Mouse (Mus musculus) embryonic facial prominence, embryonic 11.5 days (tissue): ENCODE results near the gene Fuk. TPM values are rescaled to one million over a fixed set of nuclear protein-coding genes. Genes with fewer than 3 reads are reported as not detected.
"Not testable (repeated sequence)": the region's sequence is repeated elsewhere in the genome, so short reads cannot be mapped to it uniquely, and the experiment has no call there.

Source experiments
- ATAC-seq: fragments of 200-750 bp; cut with Nextera tagmentation; replicated peaks from 2 replicates; pipeline ENCODE4 v1.8.0; 2017; ENCODE audit warnings: low read depth; ENCODE audit not compliant: insufficient number of reproducible peaks, low FRiP score, low TSS enrichment
- DNase-seq: peaks from one replicate; pipeline ENCODE4 v3.0.0-alpha.2; 2015; ENCODE audit warnings: low spot score
- H3K27ac ChIP-seq: fragments of 300-500 bp; sonication (generic); replicated peaks from 2 replicates; pipeline ENCODE4 v1.5.1; 2014; ENCODE audit warnings: mild to moderate bottlenecking, low read depth, low read length, control low read depth
- H3K27me3 ChIP-seq: fragments of 300-500 bp; sonication (generic); 2 replicates; pipeline ENCODE4 v1.6.1; 2014; ENCODE audit warnings: mild to moderate bottlenecking, low read length, moderate library complexity, mixed read lengths; ENCODE audit not compliant: control insufficient read depth, insufficient read depth
- H3K36me3 ChIP-seq: fragments of 300-500 bp; sonication (generic); replicated peaks from 2 replicates; pipeline ENCODE4 v1.6.1; 2014; ENCODE audit warnings: low read depth, mild to moderate bottlenecking, low read length, moderate library complexity, mixed read lengths; ENCODE audit not compliant: control insufficient read depth, insufficient read depth
- H3K4me1 ChIP-seq: fragments of 300-500 bp; sonication (generic); 2 replicates; pipeline ENCODE4 v1.6.1; 2014; ENCODE audit warnings: low read length, mixed read lengths; ENCODE audit not compliant: control insufficient read depth, insufficient read depth
- H3K4me2 ChIP-seq: fragments of 300-500 bp; sonication (generic); 2 replicates; pipeline ENCODE4 v1.6.1; 2014; ENCODE audit warnings: low read depth, mild to moderate bottlenecking, control low read depth, low read length, moderate library complexity
- H3K4me3 ChIP-seq: fragments of 300-500 bp; sonication (generic); 2 replicates; pipeline ENCODE4 v1.5.1; 2014; ENCODE audit warnings: low read depth, low read length, control low read depth
- H3K9ac ChIP-seq: fragments of 300-500 bp; sonication (generic); replicated peaks from 2 replicates; pipeline ENCODE4 v1.6.1; 2014; ENCODE audit warnings: mild to moderate bottlenecking, control low read depth, low read length
- H3K9me3 ChIP-seq: fragments of 300-500 bp; sonication (generic); replicated peaks from 2 replicates; pipeline ENCODE4 v1.6.1; 2016; ENCODE audit warnings: mild to moderate bottlenecking, low read length, inconsistent platforms, mixed read lengths; ENCODE audit not compliant: control insufficient read depth
- WGBS: fragments of 180-500 bp; shearing (Covaris S2); extraction: QIAGEN DNeasy Blood & Tissue Kit; methylation state at CpG from one replicate; pipeline ENCODE4 v1.1.7; 2014; 5-methylcytosine and 5-hydroxymethylcytosine counted together
- polyA plus RNA-seq: library from polyadenylated mRNA; unstranded; fragments of >200 nt; fragmentation: Nextera tagmentation; extraction: Ambion mirVana; gene quantifications from 2 replicates; pipeline ENCODE4 v1.2.1, GENCODE M21; 2014

Fuk gene
- polyA plus RNA-seq, 1 experiment from 2014 or later = 5.6 TPM

- Histone ChIP-seq H3K4me2 (no peak overlapping the region), H3K9me3 (no peaks in the 10 kb centered on the region), H3K27me3 (no peaks in the 10 kb centered on the region), H3K9ac (no peak overlapping the region), H3K4me3 (no peak overlapping the region), H3K27ac (no peak overlapping the region), H3K4me1 (no peaks in the 10 kb centered on the region), H3K36me3 (no peaks in the 10 kb centered on the region)
- 84% methylated on average over 2 of the region's 2 CpGs for WGBS
- ATAC-seq (no peak), DNase-seq (no peak)
Observed at GRCm38 (mm10) chr8:110917415-110917814, 15.1 kb upstream of the Fuk start.

- H3K27ac ChIP-seq = no peak overlapping the region
Observed at GRCm38 (mm10) chr8:110911576-110912570, 9.6 kb upstream of the Fuk start.

GRCm38 (mm10) chr8:110909850-110910249, 7.6 kb upstream of the Fuk start:
- H3K36me3 ChIP-seq, H3K4me1 ChIP-seq, H3K27me3 ChIP-seq, H3K4me3 ChIP-seq, H3K4me2 ChIP-seq, ATAC-seq, H3K9me3 ChIP-seq, H3K9ac ChIP-seq, H3K27ac ChIP-seq, DNase-seq: not testable (repeated sequence)

More at GRCm38 (mm10) chr8:110911576-110912570, 9.6 kb upstream of the Fuk start:
- Histone ChIP-seq H3K9me3 (no peaks in the 10 kb centered on the region), H3K4me3 (no peak overlapping the region), H3K27me3 (no peaks in the 10 kb centered on the region), H3K9ac (no peak overlapping the region), H3K4me2 (no peak overlapping the region), H3K36me3 (no peaks in the 10 kb centered on the region), H3K4me1 (no peaks in the 10 kb centered on the region)
- ATAC-seq = no peak
- DNase-seq = no peak
- WGBS = 87% methylated on average over 15 of the region's 15 CpGs

- WGBS = 86% methylated on average over 1 of the region's 1 CpGs
Observed at GRCm38 (mm10) chr8:110906682-110907081, 4.4 kb upstream of the Fuk start.

GRCm38 (mm10) chr8:110905404-110905803, 3.1 kb upstream of the Fuk start:
- WGBS = 83% methylated on average over 6 of the region's 6 CpGs
- Histone ChIP-seq H3K9me3 (no peaks in the 10 kb centered on the region), H3K4me2 (no peak overlapping the region), H3K36me3 (no peaks in the 10 kb centered on the region), H3K27me3 (no peaks in the 10 kb centered on the region), H3K9ac (no peak overlapping the region), H3K27ac (no peak overlapping the region), H3K4me1 (no peaks in the 10 kb centered on the region), H3K4me3 (no peak overlapping the region)
- DNase-seq = no peak
- ATAC-seq = no peak

More at GRCm38 (mm10) chr8:110906682-110907081, 4.4 kb upstream of the Fuk start:
- no peak overlapping the region for H3K9ac ChIP-seq
- DNase-seq = no peak
- no peaks in the 10 kb centered on the region for H3K27me3 ChIP-seq
- no peaks in the 10 kb centered on the region for H3K4me1 ChIP-seq
- no peak overlapping the region for H3K27ac ChIP-seq
- no peak overlapping the region for H3K4me2 ChIP-seq
- no peak overlapping the region for H3K4me3 ChIP-seq
- H3K36me3 ChIP-seq = no peaks in the 10 kb centered on the region
- H3K9me3 ChIP-seq = no peaks in the 10 kb centered on the region
- no peak for ATAC-seq

- WGBS = 56% methylated on average over 2 of the region's 2 CpGs
- no peak overlapping the region for H3K27ac ChIP-seq
- no peak for ATAC-seq
Observed at GRCm38 (mm10) chr8:110902579-110902965, 284 bp upstream of the Fuk start.

GRCm38 (mm10) chr8:110901056-110901455, 1.2 kb downstream of the Fuk start:
- Histone ChIP-seq H3K9ac (no peak overlapping the region), H3K4me2 (no peak overlapping the region), H3K4me3 (no peak overlapping the region), H3K36me3 (no peaks in the 10 kb centered on the region), H3K4me1 (no peaks in the 10 kb centered on the region), H3K9me3 (no peaks in the 10 kb centered on the region), H3K27me3 (no peaks in the 10 kb centered on the region), H3K27ac (no peak overlapping the region)
- 75% methylated on average over 3 of the region's 3 CpGs for WGBS
- ATAC-seq (no peak), DNase-seq (no peak)

More at GRCm38 (mm10) chr8:110902579-110902965, 284 bp upstream of the Fuk start:
- Histone ChIP-seq H3K9me3 (no peaks in the 10 kb centered on the region), H3K9ac (no peak overlapping the region), H3K27me3 (no peaks in the 10 kb centered on the region), H3K4me1 (no peaks in the 10 kb centered on the region), H3K36me3 (no peaks in the 10 kb centered on the region), H3K4me2 (no peak overlapping the region; the same call in 1 of the 2 replicates), H3K4me3 (no peak overlapping the region; the same call in 1 of the 2 replicates)
- DNase-seq = no peak

- no peak overlapping the region for H3K4me2 ChIP-seq
- ATAC-seq = no peak
Observed at GRCm38 (mm10) chr8:110897495-110897894, 4.8 kb downstream of the Fuk start.

More at GRCm38 (mm10) chr8:110897495-110897894, 4.8 kb downstream of the Fuk start:
- no peak for DNase-seq
- H3K9me3 ChIP-seq = no peaks in the 10 kb centered on the region
- H3K9ac ChIP-seq = no peak overlapping the region
- WGBS = 93% methylated on average over 6 of the region's 6 CpGs
- H3K27me3 ChIP-seq = no peaks in the 10 kb centered on the region
- H3K4me3 ChIP-seq = no peak overlapping the region
- no peaks in the 10 kb centered on the region for H3K4me1 ChIP-seq
- H3K27ac ChIP-seq = no peak overlapping the region
- no peaks in the 10 kb centered on the region; the same call in 1 of the 2 replicates for H3K36me3 ChIP-seq
